Mouse (Mus musculus) heart, embryonic 15.5 days (tissue): Measurements from ENCODE around the gene Timp4. TPM values are rescaled to one million over a fixed set of nuclear protein-coding genes. Genes with fewer than 3 reads are reported as not detected.

ENCODE experiments used
- ATAC-seq: fragments of 200-750 bp; cut with Nextera tagmentation; replicated peaks from 2 replicates; pipeline ENCODE4 v1.8.0; 2017; ENCODE audit warnings: low read depth, moderate TSS enrichment; ENCODE audit not compliant: insufficient number of reproducible peaks, insufficient read depth, low FRiP score
- H3K27ac ChIP-seq: fragments of 300-500 bp; sonication (generic); 2 replicates; pipeline ENCODE4 v1.5.1; 2015; ENCODE audit warnings: mild to moderate bottlenecking, inconsistent platforms
- H3K27me3 ChIP-seq: fragments of 300-500 bp; sonication (generic); 2 replicates; pipeline ENCODE4 v1.6.1; 2015; ENCODE audit warnings: inconsistent platforms
- H3K36me3 ChIP-seq: fragments of 300-500 bp; sonication (generic); 2 replicates; pipeline ENCODE4 v1.6.1; 2015; ENCODE audit warnings: mild to moderate bottlenecking, inconsistent platforms
- H3K4me1 ChIP-seq: fragments of 300-500 bp; sonication (generic); replicated peaks from 2 replicates; pipeline ENCODE4 v1.6.1; 2015; ENCODE audit warnings: inconsistent platforms
- H3K4me2 ChIP-seq: fragments of 300-500 bp; sonication (generic); 2 replicates; pipeline ENCODE4 v1.6.1; 2015; ENCODE audit warnings: inconsistent platforms, mild to moderate bottlenecking, moderate library complexity
- H3K4me3 ChIP-seq: fragments of 300-500 bp; sonication (generic); 2 replicates; pipeline ENCODE4 v1.5.1; 2015; ENCODE audit warnings: mild to moderate bottlenecking, inconsistent platforms
- H3K9ac ChIP-seq: fragments of 300-500 bp; sonication (generic); 2 replicates; pipeline ENCODE4 v1.6.1; 2015; ENCODE audit warnings: mild to moderate bottlenecking, inconsistent platforms
- H3K9me3 ChIP-seq: fragments of 300-500 bp; sonication (generic); replicated peaks from 2 replicates; pipeline ENCODE4 v1.6.1; 2016; ENCODE audit warnings: inconsistent platforms
- WGBS: fragments of 180-500 bp; shearing (Covaris S2); methylation state at CpG from one replicate; pipeline ENCODE4 v1.1.7; 2015; ENCODE audit warnings: mixed read lengths; 5-methylcytosine and 5-hydroxymethylcytosine counted together
- polyA plus RNA-seq: library from polyadenylated mRNA; unstranded; fragments of >200 nt; fragmentation: Nextera tagmentation; extraction: Ambion mirVana; gene quantifications from 2 replicates; pipeline ENCODE4 v1.2.1, GENCODE M21; 2015

The Timp4 gene
- polyA plus RNA-seq: 0.48 and 0.90 TPM in 2 replicates

DNA sequence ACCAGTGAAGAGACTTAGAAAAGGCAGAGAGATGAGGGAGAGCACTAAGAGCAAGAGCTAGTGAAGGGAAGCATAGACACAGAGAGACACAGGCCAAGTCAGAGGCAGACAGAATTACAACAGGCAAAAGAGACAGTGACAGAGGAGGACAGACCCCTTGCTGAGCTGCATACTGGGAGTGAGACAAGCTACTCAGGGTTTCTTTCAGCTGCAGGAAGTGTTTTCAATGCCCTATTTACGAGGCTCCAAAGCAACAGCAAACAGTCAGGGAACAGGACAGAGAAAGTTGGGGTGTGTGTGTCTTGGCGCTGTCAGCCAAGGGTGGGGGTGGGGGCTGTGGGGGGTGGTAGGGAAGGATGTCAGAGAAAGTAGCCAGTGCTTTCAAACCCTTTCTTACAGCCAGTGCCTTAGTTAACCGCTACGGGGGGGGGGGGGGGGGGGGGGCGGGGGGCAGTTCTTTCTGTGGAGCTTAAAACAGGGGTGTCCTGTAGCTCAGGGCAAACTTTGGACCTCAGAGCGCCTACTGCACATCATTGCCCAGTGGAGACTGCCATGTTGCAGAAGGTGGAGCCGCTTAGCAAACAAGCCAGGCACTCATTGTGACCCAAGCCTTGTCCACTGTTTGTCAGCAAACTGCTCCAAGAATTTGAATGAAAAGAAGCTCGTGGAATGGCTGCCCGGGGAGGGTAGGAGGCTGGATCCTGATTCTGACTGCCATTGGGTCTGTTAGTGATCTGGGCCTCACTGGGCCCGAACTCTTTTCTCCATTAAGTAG, at the start of gene Timp4:
Gene Timp4 (minus strand): TSS at position 107 of the 775 bp plus-strand sequence.
- 32% methylated on average over 8 of the region's 10 CpGs for WGBS
- no peaks in the 10 kb centered on the region for H3K9me3 ChIP-seq
- H3K9ac ChIP-seq: no peak within 1 kb of the TSS
- H3K27me3 ChIP-seq: peaks cover 73% of the 10 kb centered on the region
- H3K4me2 ChIP-seq: peak within 1 kb of the TSS; percentile 58
- H3K27ac ChIP-seq: no peak within 1 kb of the TSS
- peaks cover 6% of the 10 kb centered on the region for H3K4me1 ChIP-seq
- peak within 1 kb of the TSS; percentile 27 for H3K4me3 ChIP-seq
- no peaks in the 10 kb centered on the region for H3K36me3 ChIP-seq
- ATAC-seq: no peak

- peaks cover 5% of the 10 kb centered on the region for H3K4me1 ChIP-seq
- H3K4me3 ChIP-seq: no peak overlapping the region
- WGBS: 66% methylated on average over 2 of the region's 2 CpGs
- no peaks in the 10 kb centered on the region for H3K36me3 ChIP-seq
- H3K9me3 ChIP-seq: no peaks in the 10 kb centered on the region
- H3K9ac ChIP-seq: no peak overlapping the region
- no peak for ATAC-seq
- H3K4me2 ChIP-seq: no peak overlapping the region
- H3K27ac ChIP-seq: no peak overlapping the region
- peaks cover 22% of the 10 kb centered on the region for H3K27me3 ChIP-seq
These were observed 41.9 kb upstream of the Timp4 start for GRCm38 (mm10) chr6:115293877-115294276.

- Histone ChIP-seq H3K4me1 (peaks cover 5% of the 10 kb centered on the region), H3K9ac (no peak overlapping the region), H3K4me3 (no peak overlapping the region), H3K9me3 (no peaks in the 10 kb centered on the region), H3K4me2 (no peak overlapping the region), H3K27me3 (peaks cover 26% of the 10 kb centered on the region), H3K27ac (no peak overlapping the region), H3K36me3 (no peaks in the 10 kb centered on the region)
- 33% methylated on average over 6 of the region's 6 CpGs for WGBS
- ATAC-seq: no peak
These were observed 40.6 kb upstream of the Timp4 start for GRCm38 (mm10) chr6:115292621-115293020.

DNA sequence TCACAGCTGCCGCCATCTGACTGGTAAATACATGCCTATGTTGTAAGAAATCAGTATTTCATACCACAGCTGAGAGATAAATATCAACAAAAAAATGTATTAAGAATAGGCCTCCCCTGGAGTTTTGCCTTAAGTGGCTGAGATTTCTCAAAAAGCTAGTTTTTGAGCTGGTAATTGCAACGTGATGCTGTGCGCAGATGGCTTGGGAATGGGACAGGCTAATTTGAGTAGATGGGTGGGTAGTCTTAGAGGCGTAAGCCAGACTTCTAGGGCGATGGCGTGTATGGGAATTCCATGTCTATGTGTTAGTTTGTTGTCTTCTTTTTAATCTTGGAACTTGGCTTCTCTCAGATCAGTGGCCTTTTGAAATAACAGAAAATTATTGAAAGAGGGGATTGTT, 39.8 kb upstream of the Timp4 start:
- Histone ChIP-seq H3K4me3 (no peak overlapping the region), H3K4me1 (peaks cover 5% of the 10 kb centered on the region), H3K36me3 (no peaks in the 10 kb centered on the region), H3K4me2 (no peak overlapping the region), H3K27me3 (peaks cover 26% of the 10 kb centered on the region), H3K9ac (no peak overlapping the region), H3K27ac (no peak overlapping the region), H3K9me3 (no peaks in the 10 kb centered on the region)
- 94% methylated on average over 6 of the region's 6 CpGs for WGBS
- no peak for ATAC-seq

GRCm38 (mm10) chr6:115291068-115291467, 39.1 kb upstream of the Timp4 start:
- no peaks in the 10 kb centered on the region for H3K9me3 ChIP-seq
- ATAC-seq: no peak
- H3K27ac ChIP-seq: no peak overlapping the region
- 82% methylated on average over 2 of the region's 2 CpGs for WGBS
- peaks cover 5% of the 10 kb centered on the region for H3K4me1 ChIP-seq
- H3K4me2 ChIP-seq: no peak overlapping the region
- no peak overlapping the region for H3K9ac ChIP-seq
- no peaks in the 10 kb centered on the region for H3K36me3 ChIP-seq
- H3K27me3 ChIP-seq: peaks cover 26% of the 10 kb centered on the region
- no peak overlapping the region for H3K4me3 ChIP-seq

GRCm38 (mm10) chr6:115290561-115290960, 38.6 kb upstream of the Timp4 start:
- peaks cover 21% of the 10 kb centered on the region for H3K27me3 ChIP-seq
- ATAC-seq: no peak
- H3K36me3 ChIP-seq: no peaks in the 10 kb centered on the region
- H3K4me1 ChIP-seq: peaks cover 5% of the 10 kb centered on the region
- H3K4me2 ChIP-seq: no peak overlapping the region
- H3K9ac ChIP-seq: no peak overlapping the region
- 30% methylated on average over 5 of the region's 5 CpGs for WGBS
- H3K9me3 ChIP-seq: no peaks in the 10 kb centered on the region
- no peak overlapping the region for H3K4me3 ChIP-seq
- H3K27ac ChIP-seq: no peak overlapping the region

DNA sequence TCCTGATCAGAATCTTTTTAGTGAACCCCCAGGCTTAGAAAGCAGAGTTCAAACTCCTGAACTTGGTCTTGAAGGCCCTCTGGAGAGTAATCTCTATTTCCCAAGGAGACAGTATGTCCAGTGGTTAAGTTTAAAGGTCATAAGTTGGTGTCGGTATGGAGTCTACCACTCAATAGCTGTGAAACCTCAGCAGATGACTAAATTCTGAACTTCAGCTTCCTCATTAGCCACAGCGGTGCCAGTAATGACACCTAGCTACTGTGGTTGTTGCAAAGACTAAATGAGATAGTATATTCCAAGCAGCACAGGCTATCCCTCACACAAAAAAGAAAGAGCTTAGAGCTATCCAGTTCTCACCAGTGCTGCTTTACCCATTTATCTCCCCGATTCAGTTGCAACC, 36.2 kb upstream of the Timp4 start:
- no peak for ATAC-seq
- Histone ChIP-seq H3K27ac (no peak overlapping the region), H3K9ac (no peak overlapping the region), H3K4me1 (peaks cover 5% of the 10 kb centered on the region), H3K4me2 (no peak overlapping the region), H3K27me3 (peaks cover 18% of the 10 kb centered on the region), H3K36me3 (no peaks in the 10 kb centered on the region), H3K4me3 (no peak overlapping the region), H3K9me3 (no peaks in the 10 kb centered on the region)
- 87% methylated on average over 3 of the region's 3 CpGs for WGBS

DNA sequence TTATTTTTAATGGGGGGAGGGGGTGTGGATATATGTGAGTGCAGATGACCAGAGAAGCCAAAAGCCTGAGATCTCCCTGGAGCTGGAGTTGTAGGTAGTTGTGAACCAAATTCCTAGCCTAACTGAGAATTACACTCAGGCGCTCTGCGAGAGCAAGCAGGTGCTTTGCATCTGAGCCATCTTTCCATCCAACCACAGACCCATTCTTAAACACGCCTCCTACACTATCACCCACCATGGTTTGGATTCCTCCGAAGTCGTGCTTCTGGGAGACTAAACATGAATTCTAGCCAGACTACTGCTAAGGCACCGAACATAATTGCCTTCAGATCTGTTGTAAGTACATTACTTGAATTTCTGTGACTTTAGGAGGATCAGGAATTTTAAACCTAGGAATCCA, 34.4 kb upstream of the Timp4 start:
- Histone ChIP-seq H3K27me3 (peaks cover 20% of the 10 kb centered on the region; the same call in 1 of the 2 replicates), H3K9me3 (no peaks in the 10 kb centered on the region), H3K36me3 (no peaks in the 10 kb centered on the region), H3K4me3 (no peak overlapping the region), H3K9ac (no peak overlapping the region), H3K4me2 (no peak overlapping the region), H3K4me1 (no peaks in the 10 kb centered on the region; the same call in 1 of the 2 replicates), H3K27ac (no peak overlapping the region)
- no peak for ATAC-seq
- 58% methylated on average over 6 of the region's 6 CpGs for WGBS

- 79% methylated on average over 2 of the region's 2 CpGs for WGBS
- no peaks in the 10 kb centered on the region; the same call in 1 of the 2 replicates for H3K4me1 ChIP-seq
- H3K27ac ChIP-seq: no peak overlapping the region
- no peak overlapping the region for H3K4me3 ChIP-seq
- no peak overlapping the region for H3K4me2 ChIP-seq
- no peaks in the 10 kb centered on the region for H3K36me3 ChIP-seq
- no peak overlapping the region for H3K9ac ChIP-seq
- H3K9me3 ChIP-seq: no peaks in the 10 kb centered on the region
- no peak for ATAC-seq
- H3K27me3 ChIP-seq: peaks cover 35% of the 10 kb centered on the region
These were observed 32.1 kb upstream of the Timp4 start for GRCm38 (mm10) chr6:115284153-115284552.

DNA sequence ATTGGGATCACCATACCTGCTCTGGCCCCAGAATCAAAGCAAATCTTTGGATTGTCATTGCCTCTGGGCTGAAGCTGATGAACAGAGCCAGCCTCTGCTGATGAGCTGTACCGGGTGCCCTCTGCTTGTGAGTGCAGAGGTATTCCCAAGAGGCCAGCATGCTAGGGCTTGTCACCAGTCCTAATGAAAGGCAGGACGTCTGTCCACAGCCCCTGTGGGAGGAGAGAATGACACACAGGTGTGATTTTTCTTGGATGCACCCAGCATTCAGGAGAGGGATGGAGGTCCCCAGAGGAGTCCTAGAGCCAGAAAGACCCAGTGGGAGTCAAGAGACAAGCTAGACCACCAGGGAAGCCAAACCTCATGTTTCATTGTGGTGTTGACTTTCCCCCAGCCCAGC, 27.6 kb upstream of the Timp4 start:
- H3K4me3 ChIP-seq: no peak overlapping the region
- WGBS: 57% methylated on average over 2 of the region's 2 CpGs
- H3K27ac ChIP-seq: no peak overlapping the region
- no peak overlapping the region for H3K4me2 ChIP-seq
- no peaks in the 10 kb centered on the region for H3K36me3 ChIP-seq
- H3K27me3 ChIP-seq: peaks cover 46% of the 10 kb centered on the region
- no peak for ATAC-seq
- no peaks in the 10 kb centered on the region for H3K9me3 ChIP-seq
- H3K9ac ChIP-seq: no peak overlapping the region
- H3K4me1 ChIP-seq: no peaks in the 10 kb centered on the region

DNA sequence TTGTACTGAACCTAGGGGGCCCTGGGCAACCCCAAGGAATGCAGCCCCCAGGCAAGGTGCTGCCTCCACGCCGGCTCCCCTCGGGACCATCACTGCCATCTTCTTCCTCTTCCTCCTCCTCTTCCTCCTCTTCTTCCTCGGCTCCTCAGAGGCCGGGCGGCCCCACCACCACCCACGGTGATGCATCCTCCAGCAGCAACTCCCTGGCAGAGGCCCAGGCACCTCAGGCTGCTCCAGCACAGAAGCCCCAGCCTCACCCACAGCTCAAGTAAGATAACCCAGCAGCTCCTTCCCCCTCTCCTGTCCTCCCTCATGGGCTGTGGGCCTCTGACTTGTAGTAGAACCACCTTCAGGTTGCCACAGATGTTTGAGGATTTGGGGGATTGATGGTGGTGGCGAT, 26.1 kb upstream of the Timp4 start:
- WGBS: 67% methylated on average over 8 of the region's 8 CpGs
- Histone ChIP-seq H3K36me3 (no peaks in the 10 kb centered on the region), H3K9me3 (no peaks in the 10 kb centered on the region), H3K9ac (no peak overlapping the region), H3K4me1 (no peaks in the 10 kb centered on the region), H3K4me3 (no peak overlapping the region), H3K4me2 (no peak overlapping the region), H3K27ac (no peak overlapping the region), H3K27me3 (peaks cover 44% of the 10 kb centered on the region)
- no peak for ATAC-seq
